Mouse (Mus musculus): ENCODE measurements around the gene Gm17482. TPM values are rescaled to one million over a fixed set of nuclear protein-coding genes. Genes with fewer than 3 reads are reported as not detected.

The Gm17482 gene
- polyA plus RNA-seq, 1 experiment from 2014 or later, result not detected

GRCm38 (mm10) chr6:115293877-115294276 lies 66.7 kb downstream of the Gm17482 start:
- no peak overlapping the region for H3K9ac ChIP-seq (ENCODE audit: low read length)
- no peak overlapping the region for H3K4me2 ChIP-seq (ENCODE audit: low read depth, low read length)
- no peaks in the 10 kb centered on the region for H3K36me3 ChIP-seq (ENCODE audit: control insufficient read depth, insufficient read depth, low read length)
- 71% methylated on average over 2 of the region's 2 CpGs for WGBS
- H3K4me1 ChIP-seq (replicated peaks; ENCODE audit: control insufficient read depth, insufficient read depth, low read length), result no peaks in the 10 kb centered on the region
- H3K27ac ChIP-seq (ENCODE audit: low read length), result no peak overlapping the region
- H3K27me3 ChIP-seq (ENCODE audit: control insufficient read depth, insufficient read depth, low read depth, low read length), result no peaks in the 10 kb centered on the region
- ATAC-seq (ENCODE audit: low read depth), result no peak
- H3K9me3 ChIP-seq (ENCODE audit: control insufficient read depth, low read length), result no peaks in the 10 kb centered on the region; the same call in 1 of the 2 replicates
- no peak overlapping the region for H3K4me3 ChIP-seq (ENCODE audit: low read length)

GRCm38 (mm10) chr6:115307134-115307533 lies 80.0 kb downstream of the Gm17482 start:
- no peak overlapping the region for H3K4me3 ChIP-seq (ENCODE audit: low read length)
- H3K36me3 ChIP-seq (ENCODE audit: control insufficient read depth, insufficient read depth, low read length), result no peaks in the 10 kb centered on the region
- no peak overlapping the region for H3K9ac ChIP-seq (ENCODE audit: low read length)
- 54% methylated on average over 2 of the region's 2 CpGs for WGBS
- no peak overlapping the region for H3K4me2 ChIP-seq (ENCODE audit: low read depth, low read length)
- no peaks in the 10 kb centered on the region for H3K9me3 ChIP-seq (ENCODE audit: control insufficient read depth, low read length)
- no peak overlapping the region for H3K27ac ChIP-seq (ENCODE audit: low read length)
- no peak for ATAC-seq (ENCODE audit: low read depth)
- H3K27me3 ChIP-seq (ENCODE audit: control insufficient read depth, insufficient read depth, low read depth, low read length), result no peaks in the 10 kb centered on the region
- H3K4me1 ChIP-seq (replicated peaks; ENCODE audit: control insufficient read depth, insufficient read depth, low read length), result no peaks in the 10 kb centered on the region

Other genes starting within 250 kb of the Gm17482 start
- 52.4 and 54.7 TPM in 2 replicates for gene Tamm41, start 189.5 kb upstream of the Gm17482 start, polyA plus RNA-seq (2015; fragmentation: Nextera tagmentation; extraction: Ambion mirVana)
- gene Syn2, start 92.4 kb upstream of the Gm17482 start, polyA plus RNA-seq (2015; fragmentation: Nextera tagmentation; extraction: Ambion mirVana), result 1.2 and 1.7 TPM in 2 replicates
- 2.3 and 3.0 TPM in 2 replicates for gene Timp4, start 24.9 kb downstream of the Gm17482 start, polyA plus RNA-seq (2015; fragmentation: Nextera tagmentation; extraction: Ambion mirVana)
- 5.4 and 5.5 TPM in 2 replicates for gene Pparg, start 133.6 kb downstream of the Gm17482 start, polyA plus RNA-seq (2015; fragmentation: Nextera tagmentation; extraction: Ambion mirVana)